Mouse (Mus musculus) spleen, postnatal 10 days (tissue): ENCODE measurements around the gene Cacng6.
A peak's percentile ranks its signal among the peaks of the same experiment; 100 is the strongest.
"Not testable (repeated sequence)": the region's sequence is repeated elsewhere in the genome, so short reads cannot be mapped to it uniquely, and the experiment has no call there.

Source experiments
- DNase-seq, 2 experiments: peaks; one replicate each; pipeline ENCODE4 v3.0.0; 2021 to 2022; ENCODE audit warnings: low spot score in 2 of 2

Cacng6 gene

DNA sequence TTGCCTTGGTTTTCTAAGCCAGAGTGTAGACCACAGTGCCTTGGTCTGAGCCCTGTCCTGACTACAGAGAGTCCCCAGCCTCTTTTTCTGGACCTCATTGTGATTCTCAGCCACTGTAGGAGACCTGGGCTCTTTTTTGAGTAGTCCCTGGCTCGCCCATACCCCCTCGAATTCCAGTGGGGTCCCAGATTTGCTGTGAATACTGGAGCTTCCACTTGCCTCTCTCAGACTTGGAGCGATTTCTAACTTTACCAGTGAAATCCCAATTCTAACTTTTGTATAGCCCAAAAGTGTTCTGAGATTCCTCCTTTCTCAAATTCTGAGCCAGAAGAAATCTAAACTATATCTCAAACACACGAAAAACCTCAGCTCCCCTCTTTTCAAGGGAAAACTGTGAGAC lies at the start of gene Cacng6:
Cacng6 (plus strand) TSS at position 301 of the 400 bp plus-strand sequence.
- DNase-seq: no peak

DNA sequence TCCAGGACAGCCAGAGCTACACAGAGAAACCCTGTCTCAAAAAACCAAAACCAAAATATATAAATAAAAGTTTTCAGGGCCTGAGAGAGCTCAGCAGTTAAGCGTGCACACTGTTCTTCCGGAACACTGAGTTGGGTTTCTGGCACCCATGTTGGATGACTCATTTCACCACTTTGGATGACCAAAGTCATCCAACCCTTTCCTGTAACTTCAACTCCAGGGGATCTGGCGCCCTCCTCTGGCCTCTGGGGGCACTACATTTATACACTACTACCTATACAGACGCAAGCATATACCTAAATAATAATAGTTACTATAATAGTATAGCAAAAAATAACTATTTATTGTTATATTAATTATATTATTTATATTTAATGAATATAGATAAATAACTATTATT lies 47.2 kb upstream of the Cacng6 start:
- DNase-seq: peak; percentile 14 to 65

DNA sequence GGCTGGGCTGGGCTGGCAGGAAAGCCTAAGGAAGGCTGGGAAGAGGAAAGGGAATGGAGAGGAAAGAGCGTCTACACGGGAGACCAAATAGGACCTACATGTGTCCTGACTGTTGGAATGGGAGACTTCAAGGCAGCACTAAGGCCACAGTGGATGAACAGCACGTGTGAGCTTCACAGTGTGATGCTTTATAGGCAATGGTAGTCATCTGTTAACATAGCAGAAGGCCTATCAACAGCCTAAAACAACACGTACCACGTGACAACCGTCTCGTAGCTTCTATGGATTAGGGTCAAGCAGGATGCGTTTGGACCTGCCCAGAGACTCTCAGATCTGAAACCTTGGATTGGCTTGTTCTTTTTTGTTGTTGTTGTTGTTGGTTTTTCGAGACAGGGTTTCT lies 41.9 kb upstream of the Cacng6 start:
- DNase-seq: no peak

DNA sequence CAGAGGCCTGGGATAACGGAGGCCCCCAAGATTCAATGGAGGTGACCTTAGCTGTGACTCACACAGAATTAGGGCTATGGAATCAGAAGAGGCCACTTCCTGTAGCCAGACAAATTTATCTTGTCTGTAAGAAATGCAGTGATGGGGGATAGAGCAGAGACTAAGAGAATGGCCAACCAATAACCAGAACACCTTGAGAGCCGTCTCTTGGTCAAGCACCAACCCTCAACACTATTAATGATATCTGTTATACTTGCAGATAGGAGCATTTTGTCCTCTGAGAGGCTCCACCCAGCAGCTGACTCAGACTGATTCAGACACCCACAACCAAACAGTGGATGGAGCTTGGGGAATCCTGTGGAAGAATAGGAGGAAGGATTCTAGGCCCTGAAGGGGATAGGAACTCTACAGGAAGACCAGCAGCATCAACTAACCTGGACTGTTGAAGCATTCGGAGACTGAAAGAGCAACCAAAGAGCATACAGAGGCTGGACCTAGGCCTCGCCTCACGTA lies 39.1 kb upstream of the Cacng6 start:
- DNase-seq: no peak

DNA sequence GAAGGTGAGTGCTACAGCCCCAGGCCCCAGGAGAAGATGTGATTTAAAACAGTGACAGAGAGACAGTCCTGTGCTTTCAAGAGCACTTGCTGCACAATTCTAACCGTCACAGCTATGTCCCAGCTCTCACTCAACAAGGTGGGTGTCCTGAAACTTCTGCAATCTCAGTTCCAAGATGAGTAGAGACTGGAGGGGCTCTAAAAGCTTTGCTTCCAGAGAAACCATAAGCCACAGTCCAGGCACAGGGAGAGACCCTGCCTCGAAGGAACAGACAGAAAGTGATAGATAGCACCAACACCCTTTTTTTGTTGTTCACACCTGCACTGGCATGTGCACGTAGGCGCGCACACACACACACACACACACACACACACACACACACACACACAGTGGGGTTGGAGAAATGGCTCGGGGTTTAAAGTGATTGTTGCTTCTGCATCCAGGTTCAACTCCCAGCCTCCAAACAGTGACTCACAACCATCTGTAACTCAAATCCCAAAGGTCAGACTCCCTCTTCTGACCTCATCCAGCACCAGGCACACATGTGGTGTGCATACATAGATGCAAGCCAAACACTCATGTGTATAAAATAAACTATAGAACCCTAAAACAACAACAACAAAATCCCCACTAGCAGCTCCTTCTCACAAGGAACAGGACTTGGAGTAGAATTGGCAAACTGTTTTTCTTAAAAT lies 37.8 kb upstream of the Cacng6 start:
- no peak for DNase-seq

DNA sequence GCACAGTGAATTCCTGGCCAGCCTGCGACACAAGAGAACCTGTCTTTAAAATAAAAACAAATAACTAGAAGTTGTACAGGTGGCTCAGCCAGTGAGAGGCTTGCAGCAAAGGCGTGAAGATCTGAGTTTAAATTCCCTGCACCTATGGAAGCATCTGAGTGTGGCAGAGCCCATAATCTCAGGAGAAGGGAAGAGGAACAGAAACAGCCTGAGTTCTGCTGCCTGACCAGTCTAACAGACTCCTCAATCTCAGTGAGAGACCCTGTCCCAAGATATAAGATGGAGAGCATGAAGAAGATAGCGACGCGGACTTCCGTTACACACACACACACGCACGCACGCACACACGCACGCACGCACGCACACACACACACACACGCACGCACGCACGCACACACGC lies 36.2 kb upstream of the Cacng6 start:
- no peak for DNase-seq

DNA sequence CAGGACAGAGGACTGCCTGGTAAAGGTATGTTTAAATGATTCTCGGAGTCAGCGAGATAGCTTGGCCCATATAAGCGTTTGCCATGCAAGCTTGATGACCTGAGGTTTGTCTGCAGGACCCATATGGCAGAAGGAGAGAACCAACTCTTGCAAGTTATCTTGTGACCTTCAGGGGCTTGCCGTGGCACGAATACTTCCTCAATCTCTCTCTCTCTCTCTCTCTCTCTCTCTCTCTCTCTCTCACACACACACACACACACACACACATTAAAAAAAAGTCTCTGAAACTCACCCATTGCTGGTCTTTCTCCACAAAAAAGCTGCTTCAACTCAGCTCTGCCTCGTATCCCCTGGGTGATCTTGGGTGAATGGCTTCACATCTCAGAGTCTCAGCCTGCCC lies 35.1 kb upstream of the Cacng6 start:
- DNase-seq: no peak

DNA sequence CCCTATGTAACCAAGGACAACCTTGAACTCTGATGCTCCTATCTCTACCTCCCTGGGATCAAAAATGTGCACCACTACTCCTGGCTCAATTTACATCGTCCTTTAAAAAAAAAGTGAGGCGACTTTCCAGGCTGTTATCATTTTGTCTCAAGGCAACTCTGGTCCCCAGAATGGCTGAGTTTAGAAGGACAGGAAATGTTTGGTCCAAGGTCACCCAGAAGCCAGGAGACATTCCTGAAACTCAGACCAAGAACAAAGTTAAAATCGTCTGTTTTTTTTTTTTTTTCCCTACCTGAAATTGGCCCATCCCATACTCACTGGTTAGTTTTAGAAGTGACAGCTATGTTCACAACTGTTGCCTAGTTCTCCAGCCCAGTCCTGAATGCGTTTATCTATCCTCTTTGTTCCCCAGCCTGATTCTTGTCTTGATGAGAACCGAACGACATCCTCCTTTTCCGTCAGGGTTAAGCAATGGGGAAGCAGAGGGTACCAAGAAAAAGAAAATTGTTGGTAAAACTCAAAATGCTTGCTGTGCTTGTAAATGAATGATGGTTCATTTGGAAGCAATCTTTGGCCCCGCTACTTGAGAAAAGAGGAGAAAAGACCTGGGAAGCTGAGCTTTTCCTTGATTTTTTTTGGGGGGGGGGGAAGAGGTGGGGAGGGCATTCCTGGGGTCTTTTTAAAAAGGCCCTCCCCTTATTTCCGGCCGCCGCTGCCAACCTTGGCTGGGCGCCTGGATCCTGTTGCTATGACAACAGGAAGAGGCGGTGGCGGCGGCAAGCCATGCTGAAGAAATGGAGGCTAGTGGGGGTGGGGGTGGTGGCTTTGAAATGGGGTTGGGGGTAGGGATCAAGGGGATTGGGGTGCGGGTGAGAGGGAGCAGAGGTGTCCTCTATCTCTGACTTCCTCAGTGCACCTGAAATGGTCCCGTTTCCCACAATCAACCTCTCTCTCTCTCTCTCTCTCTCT lies 34.3 kb upstream of the Cacng6 start:
- no peak for DNase-seq

DNA sequence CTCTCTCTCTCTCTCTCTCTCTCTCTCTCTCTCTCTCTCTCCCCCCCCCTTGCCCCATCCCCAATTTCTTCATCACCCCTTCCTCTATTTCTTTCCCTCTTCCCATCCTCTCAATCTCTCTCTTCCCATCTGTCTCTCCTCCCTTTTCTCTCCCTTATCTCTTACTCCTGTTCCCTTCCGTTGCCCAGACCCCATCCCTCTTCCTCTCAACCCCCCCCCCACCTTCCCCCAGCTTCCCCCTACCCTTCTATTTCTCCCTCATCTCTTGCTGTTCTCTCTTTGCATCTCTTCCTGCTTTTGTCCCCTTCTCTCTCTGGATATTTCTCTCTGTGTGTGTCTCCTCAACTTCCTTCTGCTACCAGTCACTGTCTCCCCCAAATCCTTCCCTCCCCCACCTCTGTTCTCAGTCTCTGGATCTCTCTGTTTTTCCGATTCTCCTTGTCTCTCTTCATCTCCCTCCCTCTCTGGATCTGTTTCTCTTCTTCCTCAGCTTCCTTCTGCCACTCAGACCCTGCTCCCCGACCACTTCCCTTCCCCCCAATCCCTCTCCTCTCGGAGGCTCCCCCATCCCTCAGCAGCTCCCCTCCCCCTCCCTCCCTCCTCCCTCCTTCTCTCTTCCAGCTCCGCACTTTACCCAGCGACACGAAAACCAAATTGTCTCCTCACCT lies 33.4 kb upstream of the Cacng6 start, which contains the start of gene Cacng8:
Cacng8 (plus strand) TSS at position 271 of the 668 bp plus-strand sequence.
- no peak for DNase-seq

DNA sequence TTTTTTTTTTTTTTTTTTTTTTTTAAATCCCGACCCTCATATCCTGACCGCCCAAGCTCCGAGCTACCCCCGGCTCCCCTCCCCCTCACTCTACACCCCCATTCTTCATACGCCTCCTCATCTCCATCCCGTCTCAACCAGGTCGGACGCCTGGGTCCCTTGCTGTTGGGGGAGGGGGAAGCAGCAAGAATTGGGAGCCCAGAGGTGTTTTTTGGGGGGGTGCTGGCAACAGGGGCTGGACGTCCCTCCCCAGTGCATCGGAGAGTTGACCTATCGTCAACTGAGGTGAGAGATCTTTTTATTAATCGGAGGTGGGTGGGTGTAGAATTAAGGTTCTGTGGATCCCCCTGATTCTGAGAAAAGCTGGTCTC lies 32.9 kb upstream of the Cacng6 start:
- no peak for DNase-seq

DNA sequence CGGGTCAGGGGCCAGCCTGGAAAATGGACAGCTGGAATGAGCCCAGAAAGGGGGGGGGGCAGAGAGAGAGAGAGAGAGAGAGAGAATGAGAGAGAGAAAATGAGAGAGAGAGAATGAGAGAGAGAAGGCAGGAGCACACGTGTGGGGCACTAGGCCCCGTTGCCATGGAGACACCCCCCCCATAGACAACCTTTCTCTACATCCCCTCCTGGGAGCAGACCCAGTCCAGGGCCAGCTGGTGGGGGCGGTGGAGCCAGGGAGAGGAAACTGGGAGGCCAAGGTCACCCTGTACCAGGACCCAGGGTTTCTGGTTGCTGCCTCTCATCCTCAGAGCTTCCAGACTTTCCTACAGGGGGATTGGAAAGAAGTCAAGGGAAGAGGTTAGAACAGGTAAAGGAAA lies 32.2 kb upstream of the Cacng6 start:
- DNase-seq: no peak

DNA sequence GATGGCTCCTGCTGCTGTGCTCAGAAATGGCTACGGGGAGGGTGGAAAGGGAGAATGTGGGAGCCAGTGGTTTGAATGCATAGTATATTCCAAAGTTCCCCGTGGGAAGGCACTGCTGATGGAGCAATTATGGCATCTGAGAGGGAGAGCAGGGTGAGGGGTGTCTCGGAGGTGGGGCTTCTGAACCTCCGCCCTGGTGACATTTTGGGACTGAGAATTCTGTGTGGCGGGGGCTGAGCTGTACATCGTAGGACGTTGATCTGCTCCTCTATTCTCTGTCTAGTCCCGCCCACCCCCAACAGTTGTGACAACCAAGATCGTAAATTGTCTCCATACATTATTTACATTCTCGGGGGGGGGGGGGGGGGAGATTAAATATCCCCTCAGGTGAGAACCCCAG lies 26.6 kb upstream of the Cacng6 start:
- DNase-seq: no peak

DNA sequence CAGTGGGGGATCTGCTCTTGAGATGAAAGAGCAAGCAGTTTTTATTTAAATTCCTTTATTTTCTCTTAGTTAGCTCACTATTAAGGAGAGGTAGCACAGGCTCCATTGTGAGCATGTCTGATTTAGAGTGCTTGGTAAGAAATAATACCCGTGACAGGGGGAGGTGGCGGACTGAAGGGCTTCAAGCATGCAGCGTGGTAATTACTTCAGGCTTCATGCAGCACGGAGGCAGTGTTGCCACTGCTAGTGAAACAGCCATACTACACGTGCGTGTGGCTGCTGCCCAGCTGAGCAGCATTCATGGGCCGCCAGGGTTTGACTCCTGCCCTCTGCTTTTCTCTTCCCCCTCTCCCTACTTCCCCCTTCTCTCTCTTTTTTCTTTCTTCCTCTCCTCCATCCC lies 26.2 kb upstream of the Cacng6 start:
- DNase-seq: no peak

DNA sequence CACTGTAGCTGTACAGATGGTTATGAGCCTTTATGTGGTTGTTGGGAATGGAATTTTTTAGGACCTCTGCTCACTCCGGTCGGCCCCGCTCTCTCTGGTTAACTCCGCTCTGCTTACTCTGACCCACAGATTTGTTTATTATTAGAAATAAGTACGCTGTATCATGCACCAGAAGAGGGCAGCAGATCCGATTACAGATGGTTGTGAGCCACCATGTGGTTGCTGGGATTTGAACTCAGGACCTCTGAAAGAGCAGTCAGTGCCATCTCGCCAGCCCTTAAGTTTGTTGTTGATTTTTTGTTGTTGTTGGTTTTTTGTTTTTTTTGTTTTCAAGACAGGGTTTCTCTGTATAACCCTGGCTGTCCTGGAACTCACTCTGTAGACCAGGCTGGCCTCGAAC lies 25.6 kb upstream of the Cacng6 start:
- DNase-seq: not testable (repeated sequence)

DNA sequence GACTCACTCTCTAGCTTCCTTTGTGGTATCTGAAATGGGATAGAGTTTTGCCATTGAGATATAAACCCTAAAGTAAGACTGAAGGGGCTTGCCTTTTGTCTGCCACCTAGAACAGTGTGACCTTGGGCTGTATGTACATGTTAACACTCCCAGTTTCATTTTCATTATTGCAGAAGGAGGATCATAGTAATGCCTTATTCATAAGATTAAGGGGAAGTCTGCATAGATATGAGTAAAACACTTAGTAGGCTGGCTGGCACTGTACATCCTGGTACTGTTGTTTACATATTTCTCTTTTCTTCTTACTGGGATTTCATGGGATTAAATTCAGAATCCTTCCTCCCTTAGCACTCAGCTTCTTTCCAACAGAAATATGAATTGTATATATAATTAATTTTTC lies 24.1 kb upstream of the Cacng6 start:
- DNase-seq: no peak

DNA sequence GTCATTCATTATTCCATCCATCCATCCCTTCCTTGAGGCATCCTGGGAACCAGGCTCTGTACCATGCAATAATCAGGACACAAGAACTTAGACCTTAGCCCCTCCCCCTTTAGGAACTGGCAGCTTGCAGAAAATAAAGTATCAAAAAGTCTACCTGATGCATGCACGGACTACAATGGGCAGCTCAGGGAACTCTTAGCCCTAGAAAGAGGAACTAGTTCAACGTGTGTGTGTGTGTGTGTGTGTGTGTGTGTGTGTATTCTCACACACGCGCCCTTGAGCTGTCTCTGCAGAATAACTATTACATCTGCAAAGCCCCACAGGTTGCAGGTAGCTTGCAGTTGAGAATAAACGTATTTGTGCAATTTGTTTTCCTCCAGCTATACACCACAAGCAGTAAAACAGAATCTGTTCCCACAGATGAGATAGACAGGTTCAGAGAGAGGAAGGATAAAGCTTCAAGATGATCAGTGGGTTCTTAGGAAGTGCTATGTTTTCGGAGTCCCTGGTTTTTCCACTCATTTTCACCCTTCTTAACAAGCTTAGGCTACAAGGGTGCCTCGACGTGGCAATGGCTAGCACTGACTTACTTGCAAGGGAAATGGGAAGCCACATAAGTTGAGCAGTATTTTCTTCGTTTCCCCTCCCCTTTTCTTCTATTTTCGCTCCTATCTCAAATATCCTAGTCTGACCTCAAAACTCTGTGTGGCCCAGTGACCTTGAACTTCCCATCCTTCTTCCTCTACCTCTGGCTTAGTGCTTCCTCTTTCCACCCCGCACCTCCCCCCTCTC lies 14.1 kb upstream of the Cacng6 start:
- DNase-seq: no peak

DNA sequence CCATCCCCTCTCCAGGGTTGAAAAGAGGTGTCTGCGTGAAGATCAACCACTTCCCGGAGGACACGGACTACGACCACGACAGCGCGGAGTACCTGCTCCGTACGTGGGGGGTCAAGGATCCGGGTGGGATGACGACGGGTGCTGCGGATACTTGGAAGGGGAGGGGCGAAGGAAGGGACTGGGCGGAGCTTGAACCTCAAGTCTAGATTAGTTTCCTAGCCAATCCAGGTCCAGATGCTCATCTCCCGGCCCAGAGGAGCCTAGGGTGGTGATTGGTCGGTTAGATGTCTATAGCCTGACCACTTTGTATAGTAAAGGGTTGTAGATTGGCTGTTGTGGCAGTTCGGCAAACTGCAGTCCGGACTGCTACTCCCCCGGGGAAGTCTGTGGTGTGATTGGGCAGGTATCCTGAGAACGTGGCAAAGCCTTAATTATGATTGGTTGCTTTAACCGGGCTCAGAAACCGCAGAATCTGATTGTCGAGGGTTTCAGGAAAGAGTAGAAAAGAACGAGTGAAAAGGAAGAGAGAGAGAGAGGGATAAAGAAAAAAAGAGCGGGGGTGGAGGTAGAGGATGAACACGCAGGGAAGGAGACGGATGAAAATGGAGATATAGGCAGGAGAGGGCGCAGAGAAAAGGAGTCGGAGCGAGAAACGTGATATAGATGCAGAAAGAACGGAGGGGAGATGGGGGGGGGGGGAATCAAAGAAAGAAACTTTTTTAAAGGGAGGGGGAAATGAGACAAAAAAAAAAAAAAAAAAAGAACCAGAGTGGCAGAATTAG lies 12.6 kb upstream of the Cacng6 start:
- no peak for DNase-seq

DNA sequence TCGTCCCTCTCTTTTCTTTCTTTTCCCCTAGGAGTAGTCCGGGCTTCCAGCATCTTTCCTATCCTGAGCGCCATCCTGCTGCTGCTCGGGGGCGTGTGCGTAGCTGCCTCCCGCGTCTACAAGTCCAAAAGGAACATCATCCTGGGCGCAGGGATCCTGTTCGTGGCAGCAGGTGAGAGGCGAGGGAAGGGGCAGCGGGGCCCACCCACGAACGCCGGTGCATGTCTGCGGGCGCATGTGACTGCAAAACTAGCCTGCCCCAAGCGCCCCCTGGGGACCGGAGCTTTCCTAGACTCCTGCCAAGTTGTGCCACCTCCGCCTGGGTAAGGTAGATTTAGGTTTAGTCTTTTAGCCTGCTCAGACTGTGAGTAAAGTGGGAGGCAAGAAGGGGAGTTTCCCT lies 12.0 kb upstream of the Cacng6 start:
- peak in 1 of 2 experiments; percentile 48 for DNase-seq

DNA sequence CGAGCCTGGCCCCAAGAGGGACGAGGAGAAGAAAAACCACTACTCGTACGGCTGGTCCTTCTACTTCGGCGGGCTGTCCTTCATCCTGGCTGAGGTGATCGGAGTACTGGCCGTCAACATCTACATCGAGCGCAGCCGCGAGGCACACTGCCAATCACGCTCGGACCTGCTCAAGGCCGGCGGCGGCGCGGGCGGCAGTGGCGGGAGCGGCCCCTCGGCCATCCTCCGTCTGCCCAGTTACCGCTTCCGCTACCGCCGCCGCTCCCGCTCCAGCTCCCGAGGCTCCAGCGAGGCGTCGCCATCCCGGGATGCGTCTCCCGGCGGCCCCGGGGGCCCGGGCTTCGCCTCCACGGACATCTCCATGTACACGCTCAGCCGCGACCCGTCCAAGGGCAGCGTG lies 9.1 kb upstream of the Cacng6 start:
- DNase-seq: no peak

DNA sequence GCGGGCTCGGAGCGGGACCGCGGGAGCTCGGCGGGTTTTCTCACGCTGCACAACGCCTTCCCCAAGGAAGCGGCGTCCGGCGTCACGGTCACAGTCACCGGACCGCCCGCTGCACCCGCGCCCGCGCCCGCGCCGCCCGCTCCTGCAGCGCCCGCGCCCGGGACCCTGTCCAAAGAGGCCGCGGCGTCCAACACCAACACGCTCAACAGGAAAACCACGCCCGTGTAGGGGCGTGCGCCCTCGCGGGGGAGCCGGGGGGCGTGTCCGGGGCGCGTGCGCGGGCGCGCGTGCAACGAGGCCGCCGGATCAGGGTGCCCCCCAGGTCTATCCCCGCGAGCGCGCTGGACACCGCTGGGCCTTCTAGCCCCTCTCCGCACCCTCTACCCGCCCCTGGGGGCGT lies 8.6 kb upstream of the Cacng6 start:
- no peak for DNase-seq

DNA sequence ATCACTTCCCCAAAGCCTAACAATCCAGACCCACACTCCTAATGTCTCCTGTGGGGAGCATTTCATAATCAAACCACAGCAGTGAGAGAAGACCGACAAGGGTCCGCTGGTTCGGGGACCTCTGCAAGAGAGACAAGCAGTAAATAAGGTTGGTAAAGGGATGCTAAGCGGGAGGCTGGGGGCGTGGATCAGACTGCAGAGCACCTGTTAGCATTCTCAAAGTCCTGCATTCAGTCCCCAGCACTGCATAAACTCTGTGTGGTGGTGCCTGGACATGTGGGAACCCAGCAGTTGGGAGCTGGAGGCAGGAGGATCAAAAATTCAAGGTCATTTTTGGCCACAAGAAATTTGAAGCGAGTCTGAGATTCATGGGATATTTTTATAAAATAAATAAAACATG lies 4.1 kb upstream of the Cacng6 start:
- DNase-seq: no peak
